Mouse (Mus musculus) heart, postnatal 0 days (tissue): ENCODE measurements at regions not wholly inside any gene's neighbourhood (a gene's known extent, or its start where the extent isn't known, plus 50 kb on each side); places are given as distances from the start of the nearest gene placed in this dataset.

Experiments used
- ATAC-seq: fragments of 200-750 bp; cut with Nextera tagmentation; 2 replicates; pipeline ENCODE4 v1.8.0; 2017; ENCODE audit warnings: low read depth, moderate number of reproducible peaks, moderate library complexity; ENCODE audit not compliant: insufficient read depth
- DNase-seq: peaks from one replicate; pipeline ENCODE4 v3.0.0-alpha.2; 2016; ENCODE audit warnings: low spot score
- H3K27ac ChIP-seq: fragments of 300-500 bp; sonication (generic); 2 replicates; pipeline ENCODE4 v1.5.1; 2014; ENCODE audit warnings: low read depth, mild to moderate bottlenecking
- H3K27me3 ChIP-seq: fragments of 300-500 bp; sonication (generic); 2 replicates; pipeline ENCODE4 v1.6.1; 2014; ENCODE audit warnings: low read length, mixed read lengths; ENCODE audit not compliant: control insufficient read depth, insufficient read depth
- H3K36me3 ChIP-seq: fragments of 300-500 bp; sonication (generic); replicated peaks from 2 replicates; pipeline ENCODE4 v1.6.1; 2014; ENCODE audit warnings: low read length, mixed read lengths; ENCODE audit not compliant: control insufficient read depth, insufficient read depth
- H3K4me1 ChIP-seq: fragments of 300-500 bp; sonication (generic); 2 replicates; pipeline ENCODE4 v1.6.1; 2014; ENCODE audit warnings: antibody characterized with exemption; ENCODE audit not compliant: control insufficient read depth, insufficient read depth
- H3K4me2 ChIP-seq: fragments of 300-500 bp; sonication (generic); 2 replicates; pipeline ENCODE4 v1.6.1; 2014; ENCODE audit warnings: low read depth, mild to moderate bottlenecking, low read length, moderate library complexity
- H3K4me3 ChIP-seq: fragments of 300-500 bp; sonication (generic); 2 replicates; pipeline ENCODE4 v1.5.1; 2014; ENCODE audit warnings: low read depth, low read length
- H3K9ac ChIP-seq: fragments of 300-500 bp; sonication (generic); replicated peaks from 2 replicates; pipeline ENCODE4 v1.6.1; 2014; ENCODE audit warnings: low read depth, low read length, mixed read lengths
- H3K9me3 ChIP-seq: fragments of 300-500 bp; sonication (generic); replicated peaks from 2 replicates; pipeline ENCODE4 v1.6.1; 2016; ENCODE audit warnings: low read length; ENCODE audit not compliant: control insufficient read depth
- CTCF ChIP-seq: IDR thresholded peaks from 2 replicates; pipeline ENCODE4 v1.5.1; 2016; ENCODE audit warnings: antibody characterized with exemption, control low read depth, low read depth
- EP300 ChIP-seq: IDR thresholded peaks from 2 replicates; pipeline ENCODE4 v1.6.1; 2016; ENCODE audit warnings: antibody characterized with exemption, low read depth
- WGBS: fragments of 180-500 bp; shearing (Covaris S2); extraction: QIAGEN DNeasy Blood & Tissue Kit; methylation state at CpG from one replicate; pipeline ENCODE4 v1.1.7; 2014; 5-methylcytosine and 5-hydroxymethylcytosine counted together

DNA sequence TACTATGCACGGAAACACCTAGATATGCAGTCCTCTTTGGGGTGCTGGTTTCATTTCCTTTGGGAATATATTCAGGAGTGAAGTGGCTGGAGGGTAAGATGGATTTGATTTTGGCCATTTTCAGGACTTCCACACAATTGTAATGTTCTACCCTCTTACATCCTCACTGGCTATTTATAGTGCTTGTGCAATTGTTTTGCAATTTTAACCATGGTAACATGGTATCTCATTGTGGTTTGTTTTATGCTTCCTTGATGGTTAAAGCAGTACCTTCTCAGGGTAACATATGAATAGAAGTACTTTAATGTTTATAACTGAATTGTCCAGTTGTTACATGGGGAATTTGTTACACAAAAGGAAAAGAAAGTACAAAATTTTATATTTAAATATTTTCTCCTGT, 135.3 kb upstream of the Nrp1 start:
- H3K27ac ChIP-seq, result peak overlapping the region; percentile 39; the same call in 1 of the 2 replicates
- H3K36me3 ChIP-seq, result no peaks in the 10 kb centered on the region
- no peak overlapping the region for H3K9ac ChIP-seq
- no peaks in the 10 kb centered on the region for H3K27me3 ChIP-seq
- ATAC-seq (no peak), DNase-seq (peak; percentile 48)
- H3K9me3 ChIP-seq, result no peaks in the 10 kb centered on the region
- no peak for TF ChIP-seq EP300
- H3K4me2 ChIP-seq, result no peak overlapping the region
- WGBS, result 79% methylated on average over 1 of the region's 1 CpGs
- no peak overlapping the region for H3K4me3 ChIP-seq
- peaks cover 32% of the 10 kb centered on the region for H3K4me1 ChIP-seq

DNA sequence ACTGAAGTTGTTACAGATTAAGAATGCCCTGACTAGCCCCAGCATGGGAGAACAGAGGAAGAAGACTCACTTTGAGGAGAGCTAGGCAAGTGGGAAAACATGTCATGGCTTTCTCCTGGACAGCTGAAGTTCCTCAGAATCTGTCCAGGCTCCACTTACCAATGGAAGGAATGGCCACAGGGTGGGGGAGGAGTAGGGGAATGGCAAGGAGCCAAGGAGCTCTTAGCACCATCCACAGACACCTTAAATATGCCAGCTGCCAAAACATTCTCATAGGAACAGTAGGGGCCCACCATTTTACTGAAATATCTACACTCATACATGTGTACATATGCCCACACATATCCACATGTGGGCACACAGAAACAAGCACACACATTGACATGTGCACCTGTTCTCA, 134.9 kb upstream of the Nrp1 start:
- Histone ChIP-seq H3K27ac (peak overlapping the region; percentile 39; the same call in 1 of the 2 replicates), H3K4me3 (no peak overlapping the region), H3K9me3 (no peaks in the 10 kb centered on the region), H3K9ac (no peak overlapping the region), H3K36me3 (no peaks in the 10 kb centered on the region), H3K27me3 (no peaks in the 10 kb centered on the region), H3K4me2 (no peak overlapping the region), H3K4me1 (peaks cover 32% of the 10 kb centered on the region)
- ATAC-seq, result peak; percentile 56
- DNase-seq, result peak; percentile 73
- TF ChIP-seq EP300, result no peak
- TF ChIP-seq CTCF, result no peak

DNA sequence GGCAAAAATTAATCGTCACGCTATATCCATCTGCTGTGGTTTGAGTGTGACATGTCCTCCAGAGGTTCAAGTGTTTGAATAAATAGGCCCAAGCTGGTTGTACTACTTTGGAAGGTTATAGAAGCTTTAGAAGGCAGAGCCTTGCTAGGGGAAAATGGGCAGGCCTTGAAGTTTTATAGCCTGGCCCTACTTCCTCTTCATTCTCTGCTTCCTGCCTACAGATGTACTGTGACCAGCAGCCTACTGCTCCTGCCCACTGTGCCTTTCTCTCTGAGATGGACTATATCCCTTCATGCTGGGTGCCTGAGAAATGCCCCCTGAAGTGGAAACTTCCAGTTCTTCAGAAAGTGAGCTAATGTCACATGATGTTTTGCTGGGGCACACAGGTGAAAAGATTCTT, 133.3 kb upstream of the Nrp1 start:
- no peak for DNase-seq
- H3K27ac ChIP-seq, result no peak overlapping the region
- H3K4me1 ChIP-seq, result peaks cover 20% of the 10 kb centered on the region
- TF ChIP-seq CTCF, result no peak
- no peak for TF ChIP-seq EP300
- H3K9ac ChIP-seq, result no peak overlapping the region
- H3K27me3 ChIP-seq, result no peaks in the 10 kb centered on the region
- ATAC-seq, result no peak
- H3K9me3 ChIP-seq, result no peaks in the 10 kb centered on the region
- H3K4me2 ChIP-seq, result no peak overlapping the region
- WGBS, result 98% methylated on average over 2 of the region's 2 CpGs
- no peak overlapping the region for H3K4me3 ChIP-seq
- no peaks in the 10 kb centered on the region for H3K36me3 ChIP-seq

DNA sequence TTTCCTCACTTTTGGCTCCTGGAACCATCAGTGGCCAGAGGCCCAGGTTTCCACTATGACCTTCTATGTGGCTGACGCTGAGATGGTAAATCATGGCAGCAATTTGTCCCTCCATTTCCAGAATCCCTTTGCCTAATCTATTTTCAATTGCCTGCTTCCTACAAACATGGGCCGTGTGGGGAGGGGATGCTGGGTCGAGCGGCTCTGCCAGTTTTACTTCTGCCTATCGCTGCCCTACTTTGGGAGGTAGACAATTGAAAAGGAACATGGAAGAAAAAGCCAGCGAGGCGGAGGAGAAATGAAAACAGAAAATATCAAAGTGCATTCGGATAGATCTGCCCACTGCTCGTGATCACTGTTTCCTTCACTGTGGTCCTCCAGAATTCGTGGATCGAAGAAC, 123.3 kb upstream of the Nrp1 start:
- 85% methylated on average over 11 of the region's 11 CpGs for WGBS
- Histone ChIP-seq H3K4me3 (no peak overlapping the region), H3K4me1 (peaks cover 12% of the 10 kb centered on the region), H3K27ac (no peak overlapping the region), H3K4me2 (no peak overlapping the region), H3K27me3 (no peaks in the 10 kb centered on the region), H3K9ac (no peak overlapping the region), H3K9me3 (no peaks in the 10 kb centered on the region), H3K36me3 (no peaks in the 10 kb centered on the region)
- DNase-seq (no peak), ATAC-seq (no peak)
- TF ChIP-seq EP300, result no peak
- no peak for TF ChIP-seq CTCF

DNA sequence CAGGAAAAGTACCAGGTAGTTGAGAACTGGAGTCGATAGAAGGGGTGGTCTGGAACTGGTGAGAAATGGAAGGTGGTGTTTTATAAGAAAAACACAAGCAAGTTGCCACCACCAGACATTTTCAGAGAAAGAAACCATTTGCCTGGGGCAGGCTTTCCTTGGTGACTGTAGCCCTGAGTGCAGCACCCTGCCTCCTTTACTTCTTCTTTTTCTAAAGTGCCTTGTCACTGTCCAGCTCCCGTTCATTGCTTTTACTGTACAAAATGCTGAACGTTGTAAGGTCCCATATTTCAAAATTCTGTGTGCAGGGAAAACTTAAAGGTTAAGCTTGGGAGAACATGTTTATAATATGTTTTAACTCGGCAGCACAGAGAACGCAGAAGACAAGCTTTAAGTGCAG, 122.9 kb upstream of the Nrp1 start:
- DNase-seq, result no peak
- peaks cover 12% of the 10 kb centered on the region for H3K4me1 ChIP-seq

DNA sequence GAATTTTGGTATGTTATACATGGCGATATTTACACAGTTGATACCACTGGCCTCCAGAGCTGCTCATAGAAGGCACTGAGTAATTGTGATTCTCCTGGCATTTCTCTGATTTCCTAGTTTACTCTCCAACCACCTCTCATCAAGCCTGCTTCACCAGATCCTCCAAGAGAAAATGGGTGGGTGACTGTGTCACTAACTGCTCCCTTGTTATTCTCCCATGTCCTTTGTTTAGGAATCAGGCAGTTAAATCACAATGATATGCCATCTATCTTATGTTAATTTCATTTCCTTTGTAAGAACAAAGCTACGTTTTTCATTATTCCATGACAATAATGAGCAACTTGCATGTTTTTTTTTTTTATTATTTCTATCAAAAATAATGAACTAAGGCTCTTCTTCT, 122.3 kb upstream of the Nrp1 start:
- ATAC-seq (no peak), DNase-seq (no peak)
- H3K9me3 ChIP-seq, result no peaks in the 10 kb centered on the region
- no peak overlapping the region for H3K4me3 ChIP-seq
- H3K27me3 ChIP-seq, result no peaks in the 10 kb centered on the region
- 92% methylated on average over 2 of the region's 2 CpGs for WGBS
- TF ChIP-seq EP300 (no peak), CTCF (no peak)
- no peak overlapping the region for H3K9ac ChIP-seq
- H3K4me1 ChIP-seq, result peaks cover 12% of the 10 kb centered on the region
- no peaks in the 10 kb centered on the region for H3K36me3 ChIP-seq
- no peak overlapping the region for H3K4me2 ChIP-seq
- H3K27ac ChIP-seq, result no peak overlapping the region

More for the DNA sequence above, 122.9 kb upstream of the Nrp1 start:
- no peak overlapping the region for H3K9ac ChIP-seq
- no peaks in the 10 kb centered on the region for H3K36me3 ChIP-seq
- no peaks in the 10 kb centered on the region for H3K9me3 ChIP-seq
- H3K27me3 ChIP-seq, result no peaks in the 10 kb centered on the region
- no peak overlapping the region for H3K4me3 ChIP-seq
- H3K4me2 ChIP-seq, result no peak overlapping the region
- no peak overlapping the region for H3K27ac ChIP-seq
- TF ChIP-seq EP300 (no peak), CTCF (no peak)
- ATAC-seq, result no peak
- 66% methylated on average over 5 of the region's 5 CpGs for WGBS
